Mouse (Mus musculus) lung, postnatal 36 days (tissue): ENCODE measurements around the gene Dennd4a.
"Not testable (repeated sequence)": the region's sequence is repeated elsewhere in the genome, so short reads cannot be mapped to it uniquely, and the experiment has no call there.

Source experiments
- DNase-seq: peaks from one replicate; pipeline ENCODE4 v3.0.0; 2022; ENCODE audit warnings: mixed read lengths

Gene Dennd4a

GRCm38 (mm10) chr9:64812475-64812860 is 1.3 kb downstream of the Dennd4a start:
- DNase-seq, result no peak

- peak; percentile 35 for DNase-seq
Measured at GRCm38 (mm10) chr9:64814273-64814672, 3.1 kb downstream of the Dennd4a start.

GRCm38 (mm10) chr9:64819686-64820085 is 8.5 kb downstream of the Dennd4a start:
- not testable (repeated sequence) for DNase-seq

GRCm38 (mm10) chr9:64820086-64820795 is 9.1 kb downstream of the Dennd4a start:
- DNase-seq, result no peak

GRCm38 (mm10) chr9:64822235-64822634 is 11.1 kb downstream of the Dennd4a start:
- no peak for DNase-seq

DNA sequence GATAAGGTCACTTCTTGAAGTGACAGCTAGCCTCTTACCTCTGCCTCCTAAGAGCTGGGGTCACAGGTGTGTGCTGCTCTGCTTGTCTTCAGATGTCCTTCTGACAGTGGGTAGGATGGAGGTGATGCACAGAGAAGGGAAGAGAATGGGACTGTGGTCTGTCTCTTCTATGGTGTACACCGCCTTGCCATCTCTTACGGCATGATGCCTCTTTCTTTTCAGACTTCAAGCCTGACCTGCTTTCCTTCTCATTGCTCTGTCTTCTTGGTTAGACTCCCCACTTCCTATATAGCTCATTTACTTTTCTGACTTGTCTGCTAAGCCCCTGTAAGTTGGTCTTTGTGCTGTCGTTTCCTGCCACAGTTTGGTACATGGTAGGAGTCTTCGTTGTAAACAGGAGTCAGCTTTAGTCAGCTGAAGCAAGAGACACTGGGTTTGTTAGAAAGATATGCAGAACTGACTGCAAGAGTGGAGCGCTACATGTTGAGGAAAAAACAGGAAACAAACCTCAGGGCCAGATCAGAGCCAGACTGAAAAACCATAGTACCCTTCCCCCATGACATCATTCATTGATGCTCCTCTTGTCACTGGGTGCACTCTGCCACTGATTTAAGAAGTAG is 13.4 kb downstream of the Dennd4a start:
- DNase-seq, result peak; percentile 32

GRCm38 (mm10) chr9:64830092-64830618 is 19.0 kb downstream of the Dennd4a start:
- DNase-seq, result peak; percentile 37

DNA sequence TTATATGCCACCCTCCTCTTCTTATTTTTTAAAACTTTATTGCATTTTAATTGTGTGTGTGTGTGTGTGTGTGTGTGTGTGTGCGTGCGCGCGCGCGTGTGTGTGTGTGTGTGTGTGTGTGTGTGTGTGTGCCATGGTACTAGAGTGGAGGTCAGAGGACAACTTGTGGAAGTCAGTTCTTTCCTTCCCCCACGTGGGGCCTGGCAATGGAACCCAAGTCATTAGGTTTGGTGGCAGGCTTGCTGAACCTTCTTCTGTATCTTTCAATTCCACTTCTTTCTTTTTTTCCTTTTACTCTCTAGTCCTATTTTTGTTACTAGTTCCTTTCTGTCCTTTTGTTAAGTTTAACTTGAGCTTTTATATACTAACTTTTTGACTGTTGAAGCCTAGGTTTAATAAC is 19.5 kb downstream of the Dennd4a start:
- DNase-seq, result no peak

GRCm38 (mm10) chr9:64831760-64832159 is 20.6 kb downstream of the Dennd4a start:
- no peak for DNase-seq

- DNase-seq, result no peak
Measured at GRCm38 (mm10) chr9:64834418-64834817, 23.3 kb downstream of the Dennd4a start.

- DNase-seq, result no peak
Measured at GRCm38 (mm10) chr9:64845355-64845754, 34.2 kb downstream of the Dennd4a start.

DNA sequence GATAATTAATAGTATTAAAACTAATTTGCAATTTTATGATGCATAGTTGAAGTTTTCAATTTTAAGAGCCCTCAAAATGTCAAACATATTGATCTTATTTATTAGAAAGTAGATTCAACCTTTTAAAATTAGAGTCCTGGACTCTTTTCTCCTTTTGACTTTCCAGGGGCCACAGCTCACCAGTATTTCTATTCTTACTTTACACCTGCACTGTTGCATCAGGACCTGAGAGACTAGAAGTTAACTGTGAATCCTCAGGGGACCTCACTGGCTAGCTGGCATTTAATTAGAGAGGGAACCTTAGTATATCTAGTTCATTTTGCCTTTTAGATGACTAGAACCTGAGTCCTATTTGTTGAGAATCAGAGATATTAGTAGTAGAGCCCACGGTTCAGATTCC is 38.4 kb downstream of the Dennd4a start:
- no peak for DNase-seq

DNA sequence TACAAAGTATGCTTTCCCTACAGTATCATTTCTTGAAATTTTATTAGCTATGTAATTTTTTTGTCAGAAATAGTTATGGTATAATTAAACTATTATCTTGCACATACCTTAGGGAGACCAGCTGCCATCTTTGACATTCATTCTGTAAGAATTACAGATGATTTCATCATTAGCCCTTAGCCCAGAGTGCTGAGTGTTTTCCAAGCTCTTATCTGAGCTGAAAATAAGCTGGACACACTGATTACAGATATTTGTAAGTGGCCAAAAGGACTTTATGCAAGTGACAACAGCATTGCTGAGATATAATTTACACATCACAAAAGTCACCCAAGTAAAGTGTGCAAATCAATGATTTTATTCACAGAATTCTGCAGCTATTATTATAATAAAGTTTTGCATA is 48.9 kb downstream of the Dennd4a start:
- DNase-seq, result no peak

GRCm38 (mm10) chr9:64862687-64863086 is 51.5 kb downstream of the Dennd4a start:
- peak; percentile 4 for DNase-seq

- no peak for DNase-seq
Measured at GRCm38 (mm10) chr9:64886008-64886407, 74.9 kb downstream of the Dennd4a start.

DNA sequence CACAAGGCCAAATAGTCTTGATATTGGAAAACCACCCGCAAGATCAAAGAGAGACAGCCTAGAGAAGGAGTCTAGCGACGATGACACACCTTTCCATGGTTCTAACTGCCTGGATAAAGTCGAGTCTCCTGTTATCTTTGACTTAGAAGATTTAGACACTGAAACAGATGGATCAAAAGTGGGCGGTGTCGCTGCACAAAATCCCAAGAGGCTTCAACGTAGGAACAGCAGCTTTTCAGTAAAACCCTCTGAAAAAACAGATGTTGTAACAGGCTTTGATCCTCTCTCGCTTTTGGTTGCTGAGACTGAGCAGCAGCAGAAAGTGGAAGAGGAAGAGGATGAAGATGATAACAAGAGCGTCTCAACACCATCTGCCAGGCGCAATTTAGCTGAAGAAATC is 85.5 kb downstream of the Dennd4a start:
- DNase-seq, result no peak

GRCm38 (mm10) chr9:64902866-64903265 is 91.7 kb downstream of the Dennd4a start:
- DNase-seq, result no peak

GRCm38 (mm10) chr9:64903386-64903785 is 92.2 kb downstream of the Dennd4a start:
- DNase-seq, result peak; percentile 93

- DNase-seq, result no peak
Measured at GRCm38 (mm10) chr9:64904917-64905640, 93.9 kb downstream of the Dennd4a start.

DNA sequence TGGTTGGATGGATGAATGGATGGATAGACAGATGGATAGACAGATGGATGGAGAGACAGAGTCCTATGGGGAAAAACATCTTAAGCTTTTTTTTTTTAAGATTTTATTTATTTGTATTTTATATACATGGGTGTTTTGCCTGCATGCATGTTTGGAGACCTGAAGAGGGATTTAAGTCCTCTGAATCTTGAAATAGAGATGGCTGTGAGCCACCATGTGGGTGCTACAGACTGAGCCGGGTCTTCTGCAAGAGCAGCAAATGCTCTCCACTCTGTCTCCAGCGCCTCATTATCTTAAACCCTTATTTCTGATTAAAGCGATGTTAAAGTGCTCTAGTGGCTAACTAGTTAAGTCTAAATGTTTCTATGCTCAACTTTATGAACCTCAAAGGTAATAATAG is 96.3 kb downstream of the Dennd4a start:
- DNase-seq, result no peak

DNA sequence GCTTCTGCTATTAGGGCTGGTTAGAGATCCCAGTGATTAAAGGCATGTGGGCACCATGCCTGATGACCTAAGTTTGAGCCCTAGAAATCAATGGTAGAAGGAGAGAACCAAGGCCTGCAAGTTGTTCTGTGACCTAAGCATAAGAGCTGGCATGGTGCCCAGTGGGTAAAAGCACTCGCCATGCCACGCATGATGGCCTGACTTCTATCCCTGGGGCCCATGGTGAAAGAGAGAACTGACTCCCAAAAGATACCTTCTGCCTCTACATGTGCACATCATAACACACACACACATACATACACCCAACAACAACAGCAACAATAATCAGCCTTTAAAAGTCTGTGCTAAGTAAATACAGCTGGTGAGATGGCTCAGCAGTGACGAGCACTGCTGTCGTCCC is 102.3 kb downstream of the Dennd4a start:
- no peak for DNase-seq

GRCm38 (mm10) chr9:64913973-64914372 is 102.8 kb downstream of the Dennd4a start:
- DNase-seq, result no peak

- DNase-seq, result no peak
Measured at GRCm38 (mm10) chr9:64914629-64915028, 103.5 kb downstream of the Dennd4a start.

DNA sequence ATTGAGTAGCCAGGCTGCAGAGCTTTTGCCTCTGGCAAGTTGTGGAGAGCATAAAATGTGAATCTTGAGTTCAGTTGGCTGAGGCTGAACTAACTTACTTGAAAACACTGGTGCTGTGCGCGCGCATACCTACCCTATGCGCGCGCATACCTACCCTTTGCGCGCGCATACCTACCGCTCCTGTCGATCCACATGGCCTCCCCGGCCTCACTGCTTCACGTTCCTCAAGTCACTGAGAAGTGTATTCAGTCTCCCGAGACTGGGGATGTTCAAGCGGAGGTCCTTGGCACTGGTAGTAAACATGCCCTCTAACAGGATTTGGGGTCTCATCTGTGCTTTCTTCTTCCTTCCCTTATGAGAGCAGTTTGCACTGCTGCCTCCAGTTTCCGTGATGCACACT is 107.4 kb downstream of the Dennd4a start:
- DNase-seq, result peak; percentile 24
